Mouse (Mus musculus) embryonic stem cell, embryonic (primary cell): Measurements from ENCODE around the gene Mrpl11.

Experiments used
- CTCF ChIA-PET, 4 experiments: fragments of 300-600 bp in 2 of 4; fragments of 350-600 bp in 2 of 4; sonication (Branson Sonifier 250); formaldehyde crosslinking; loops; one replicate each; lab custom pipeline; 2022; ENCODE audit warnings: inconsistent platforms in 2 of 4; lab: Charles Lee
- POLR2A ChIA-PET, 4 experiments: fragments of 300-600 bp in 2 of 4; fragments of 350-600 bp in 2 of 4; sonication (Branson Sonifier 250); formaldehyde crosslinking; loops; one replicate each; lab custom pipeline; 2022; ENCODE audit warnings: antibody characterized with exemption in 4 of 4, inconsistent platforms in 1 of 4; lab: Charles Lee

Mrpl11 gene

DNA sequence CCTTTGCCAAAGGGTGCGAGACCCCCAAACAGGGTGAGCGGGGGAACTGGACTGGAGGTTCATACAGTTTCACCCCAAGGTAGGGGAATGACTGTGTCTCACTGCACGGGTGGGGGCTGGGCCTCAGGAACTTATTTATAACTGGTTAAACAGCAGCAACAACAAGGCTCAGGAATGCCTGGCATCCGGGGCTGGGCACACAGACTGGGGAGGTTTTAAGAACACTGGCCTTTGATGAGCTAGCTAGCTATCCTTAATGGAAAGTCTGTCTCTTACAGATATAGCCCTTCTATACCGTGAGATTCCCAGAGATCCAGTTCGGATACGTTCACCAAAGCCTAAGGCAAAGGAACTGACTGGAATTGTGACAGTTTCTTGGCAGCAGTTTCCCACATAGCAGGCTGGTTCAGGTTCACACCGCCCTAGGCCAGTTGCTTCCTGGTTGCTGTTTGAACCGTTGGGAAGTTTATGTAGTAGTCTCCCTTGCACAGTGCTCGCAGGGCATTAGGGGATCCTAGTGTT, 54.3 kb downstream of the Mrpl11 start:
- ChIA-PET CTCF (interaction anchor here (0.6 to 4.8 kb wide), 38 partner anchors 15 to 1459 kb away, joined by 3 to 63 read pairs (median 4); partner anchors contain the start of genes AC124502.3 (in 2 of the 4), B4gat1 (in 2 of the 4), Klc2 (in 1 of the 4) and Rin1 (in 1 of the 4)), POLR2A (interaction anchor here in 3 of 4 experiments (0.5 to 3.2 kb wide), 42 partner anchors 9 to 440 kb away, joined by 3 to 11 read pairs (median 4); partner anchors contain the start of genes AC124502.3 (in 2 of the 3), Yif1a (in 2 of the 3), B4gat1 (in 1 of the 3) and Cd248 (in 1 of the 3))
